Mouse (Mus musculus): ENCODE data around the gene Akr1d1. TPM values are rescaled to one million over a fixed set of nuclear protein-coding genes. Genes with fewer than 3 reads are reported as not detected.
A peak's percentile ranks its signal among the peaks of the same experiment; 100 is the strongest.

The Akr1d1 gene
- polyA plus RNA-seq (2014; fragmentation: Nextera tagmentation; extraction: Ambion mirVana) = not detected in 2 replicates

DNA sequence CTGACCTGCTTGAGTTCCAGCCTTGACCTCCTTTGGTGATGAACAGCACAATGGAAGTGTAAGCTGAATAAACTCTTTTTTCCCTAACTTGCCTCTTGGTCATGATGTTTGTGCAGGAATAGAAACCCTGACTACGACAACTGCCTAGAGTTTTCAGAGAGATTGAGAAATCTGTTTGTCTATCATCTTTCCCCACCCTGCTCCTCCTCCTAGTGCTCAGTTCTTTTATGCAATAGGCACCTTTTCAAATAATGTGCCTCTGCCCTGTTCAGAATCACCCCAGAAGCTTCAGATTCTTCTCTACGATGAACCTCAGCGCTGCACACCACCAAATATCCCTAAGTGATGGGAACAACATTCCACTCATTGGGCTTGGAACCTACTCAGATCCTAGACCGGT is at the start of gene Akr1d1:
TSS of gene Akr1d1 (plus strand) at position 234 of the 400 bp plus-strand sequence.
- Histone ChIP-seq H3K36me3 (ENCODE audit: control insufficient read depth, insufficient read depth, low read length) (no peaks in the 10 kb centered on the region), H3K4me3 (ENCODE audit: low read depth, low read length) (no peak within 1 kb of the TSS), H3K9me3 (replicated peaks; ENCODE audit: control insufficient read depth, low read length) (no peaks in the 10 kb centered on the region), H3K9ac (ENCODE audit: low read length) (no peak within 1 kb of the TSS), H3K4me2 (ENCODE audit: low read length) (no peak within 1 kb of the TSS), H3K4me1 (ENCODE audit: control insufficient read depth, insufficient read depth, low read length) (no peaks in the 10 kb centered on the region), H3K27me3 (replicated peaks; ENCODE audit: control insufficient read depth, insufficient read depth, low read length) (no peaks in the 10 kb centered on the region), H3K27ac (ENCODE audit: low read depth, low read length) (no peak within 1 kb of the TSS)
- WGBS = 96% methylated on average over 4 of the region's 4 CpGs
- no peak for DNase-seq (ENCODE audit: low spot score)
- ATAC-seq = no peak

GRCm38 (mm10) chr6:37481147-37481546 is 48.8 kb upstream of the Akr1d1 start:
- Histone ChIP-seq H3K9ac (ENCODE audit: low read length) (no peak overlapping the region), H3K4me1 (ENCODE audit: control insufficient read depth, insufficient read depth, low read length) (no peaks in the 10 kb centered on the region), H3K4me2 (ENCODE audit: low read length) (no peak overlapping the region), H3K9me3 (replicated peaks; ENCODE audit: control insufficient read depth, low read length) (no peaks in the 10 kb centered on the region), H3K4me3 (ENCODE audit: low read depth, low read length) (no peak overlapping the region), H3K36me3 (ENCODE audit: control insufficient read depth, insufficient read depth, low read length) (no peaks in the 10 kb centered on the region), H3K27ac (ENCODE audit: low read depth, low read length) (no peak overlapping the region), H3K27me3 (replicated peaks; ENCODE audit: control insufficient read depth, insufficient read depth, low read length) (no peaks in the 10 kb centered on the region)
- WGBS = 91% methylated on average over 3 of the region's 3 CpGs
- ATAC-seq (no peak), DNase-seq (ENCODE audit: low spot score) (no peak)

DNA sequence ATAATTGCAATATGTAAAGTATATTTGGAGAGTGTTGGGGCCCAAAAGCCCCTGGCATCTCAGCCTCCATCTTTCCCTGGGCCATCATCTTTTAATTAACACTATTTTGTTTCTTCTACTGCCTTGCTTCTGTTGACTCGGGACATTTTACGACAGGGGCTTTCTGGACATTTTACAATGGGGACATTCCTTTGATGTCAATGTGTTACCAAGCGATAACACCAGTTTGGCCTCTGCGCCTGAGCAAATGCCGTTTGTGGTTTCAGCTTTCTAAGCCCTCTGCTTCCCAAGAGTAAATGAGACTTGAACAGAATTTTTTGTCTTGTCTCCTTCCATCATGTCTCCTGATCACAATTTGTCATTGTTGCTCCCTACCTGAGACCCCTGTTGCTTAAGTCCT is 46.7 kb upstream of the Akr1d1 start:
- WGBS = 68% methylated on average over 5 of the region's 5 CpGs
- H3K36me3 ChIP-seq (ENCODE audit: control insufficient read depth, insufficient read depth, low read length) = no peaks in the 10 kb centered on the region
- H3K9me3 ChIP-seq (replicated peaks; ENCODE audit: control insufficient read depth, low read length) = no peaks in the 10 kb centered on the region
- H3K27ac ChIP-seq (ENCODE audit: low read depth, low read length) = no peak overlapping the region
- H3K4me3 ChIP-seq (ENCODE audit: low read depth, low read length) = no peak overlapping the region
- DNase-seq (ENCODE audit: low spot score) (no peak), ATAC-seq (no peak)
- no peaks in the 10 kb centered on the region for H3K27me3 ChIP-seq (replicated peaks; ENCODE audit: control insufficient read depth, insufficient read depth, low read length)
- H3K4me1 ChIP-seq (ENCODE audit: control insufficient read depth, insufficient read depth, low read length) = no peaks in the 10 kb centered on the region
- no peak overlapping the region for H3K9ac ChIP-seq (ENCODE audit: low read length)
- no peak overlapping the region for H3K4me2 ChIP-seq (ENCODE audit: low read length)

DNA sequence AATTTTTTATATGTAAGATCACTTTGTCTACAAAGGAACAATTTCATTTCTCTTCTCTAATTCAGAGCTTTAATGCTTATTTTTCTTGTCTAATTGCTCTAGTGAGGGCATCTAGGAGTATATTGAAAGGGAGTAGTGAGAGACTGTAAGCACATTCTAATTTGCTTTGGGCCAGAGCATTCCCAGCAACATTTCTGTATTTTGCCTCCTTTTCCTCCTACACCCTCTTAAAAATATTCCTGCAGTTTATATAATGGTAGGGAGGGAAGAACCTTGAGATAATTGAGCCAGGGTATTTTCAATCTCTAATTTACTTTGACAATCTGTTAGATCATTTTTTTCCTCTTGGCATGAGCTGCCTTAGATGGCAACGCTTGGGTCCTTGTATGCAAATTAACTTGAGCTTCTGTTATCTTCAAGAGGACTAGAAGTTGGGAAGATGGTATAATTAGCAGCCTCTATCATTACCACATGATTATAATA is 45.3 kb upstream of the Akr1d1 start:
- Histone ChIP-seq H3K4me3 (ENCODE audit: low read depth, low read length) (no peak overlapping the region), H3K4me2 (ENCODE audit: low read length) (no peak overlapping the region), H3K9ac (ENCODE audit: low read length) (no peak overlapping the region), H3K27me3 (replicated peaks; ENCODE audit: control insufficient read depth, insufficient read depth, low read length) (no peaks in the 10 kb centered on the region), H3K4me1 (ENCODE audit: control insufficient read depth, insufficient read depth, low read length) (no peaks in the 10 kb centered on the region), H3K27ac (ENCODE audit: low read depth, low read length) (no peak overlapping the region), H3K9me3 (replicated peaks; ENCODE audit: control insufficient read depth, low read length) (no peaks in the 10 kb centered on the region), H3K36me3 (ENCODE audit: control insufficient read depth, insufficient read depth, low read length) (no peaks in the 10 kb centered on the region)
- 50% methylated on average over 1 of the region's 1 CpGs for WGBS
- DNase-seq (ENCODE audit: low spot score) (peak; percentile 9), ATAC-seq (no peak)

DNA sequence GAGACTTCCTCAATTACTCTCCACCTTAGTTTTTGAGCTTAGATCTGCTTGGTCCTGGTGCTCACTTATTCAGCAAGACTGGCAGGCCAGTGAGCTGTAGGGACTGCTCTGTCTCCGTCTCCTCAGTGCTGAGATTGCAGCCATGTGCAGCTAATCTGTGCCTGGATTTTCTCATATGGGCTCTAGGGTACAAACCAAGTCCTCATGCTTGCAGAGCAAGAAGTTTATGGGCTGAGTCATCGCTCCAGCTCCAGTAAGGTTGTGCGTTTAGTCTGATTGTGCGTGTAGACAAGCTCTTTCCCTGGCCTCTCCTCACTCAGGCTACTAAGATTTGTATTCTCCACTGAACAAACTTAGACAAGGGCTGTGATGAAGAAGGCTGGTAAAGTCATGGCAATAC is 43.5 kb upstream of the Akr1d1 start:
- DNase-seq (ENCODE audit: low spot score) (no peak), ATAC-seq (no peak)
- H3K27me3 ChIP-seq (replicated peaks; ENCODE audit: control insufficient read depth, insufficient read depth, low read length) = no peaks in the 10 kb centered on the region
- no peaks in the 10 kb centered on the region for H3K9me3 ChIP-seq (replicated peaks; ENCODE audit: control insufficient read depth, low read length)
- no peaks in the 10 kb centered on the region for H3K36me3 ChIP-seq (ENCODE audit: control insufficient read depth, insufficient read depth, low read length)
- H3K4me2 ChIP-seq (ENCODE audit: low read length) = no peak overlapping the region
- no peak overlapping the region for H3K27ac ChIP-seq (ENCODE audit: low read depth, low read length)
- no peaks in the 10 kb centered on the region for H3K4me1 ChIP-seq (ENCODE audit: control insufficient read depth, insufficient read depth, low read length)
- no peak overlapping the region for H3K4me3 ChIP-seq (ENCODE audit: low read depth, low read length)
- 89% methylated on average over 4 of the region's 4 CpGs for WGBS
- no peak overlapping the region for H3K9ac ChIP-seq (ENCODE audit: low read length)

GRCm38 (mm10) chr6:37492241-37492640 is 37.7 kb upstream of the Akr1d1 start:
- H3K27ac ChIP-seq (ENCODE audit: low read depth, low read length) = no peak overlapping the region
- no peak overlapping the region for H3K4me3 ChIP-seq (ENCODE audit: low read depth, low read length)
- no peaks in the 10 kb centered on the region for H3K9me3 ChIP-seq (replicated peaks; ENCODE audit: control insufficient read depth, low read length)
- H3K36me3 ChIP-seq (ENCODE audit: control insufficient read depth, insufficient read depth, low read length) = no peaks in the 10 kb centered on the region
- H3K4me2 ChIP-seq (ENCODE audit: low read length) = no peak overlapping the region
- no peaks in the 10 kb centered on the region for H3K27me3 ChIP-seq (replicated peaks; ENCODE audit: control insufficient read depth, insufficient read depth, low read length)
- DNase-seq (ENCODE audit: low spot score) (no peak), ATAC-seq (no peak)
- 88% methylated on average over 3 of the region's 3 CpGs for WGBS
- no peaks in the 10 kb centered on the region for H3K4me1 ChIP-seq (ENCODE audit: control insufficient read depth, insufficient read depth, low read length)
- no peak overlapping the region for H3K9ac ChIP-seq (ENCODE audit: low read length)

DNA sequence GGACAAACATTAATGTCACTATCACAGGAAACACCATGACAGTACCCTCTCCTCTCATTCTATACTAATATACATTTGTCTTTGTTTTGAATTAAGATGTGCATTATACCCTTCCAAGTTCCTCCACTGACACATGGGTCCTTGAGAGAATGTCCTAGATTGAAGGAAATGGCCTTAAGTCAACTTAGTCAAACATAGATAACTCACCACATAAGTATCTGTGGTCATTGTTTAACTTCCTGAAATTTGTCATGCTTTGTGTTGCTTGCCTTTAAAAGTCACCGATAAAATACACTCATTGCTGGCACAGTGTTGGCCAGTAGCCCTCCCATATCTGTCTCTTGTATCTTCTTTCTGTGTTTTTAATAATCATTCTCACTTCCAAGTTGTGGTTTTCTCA is 35.0 kb upstream of the Akr1d1 start:
- Histone ChIP-seq H3K27me3 (replicated peaks; ENCODE audit: control insufficient read depth, insufficient read depth, low read length) (no peaks in the 10 kb centered on the region), H3K4me2 (ENCODE audit: low read length) (no peak overlapping the region), H3K4me3 (ENCODE audit: low read depth, low read length) (no peak overlapping the region), H3K4me1 (ENCODE audit: control insufficient read depth, insufficient read depth, low read length) (no peaks in the 10 kb centered on the region), H3K27ac (ENCODE audit: low read depth, low read length) (no peak overlapping the region), H3K9ac (ENCODE audit: low read length) (no peak overlapping the region), H3K36me3 (ENCODE audit: control insufficient read depth, insufficient read depth, low read length) (no peaks in the 10 kb centered on the region), H3K9me3 (replicated peaks; ENCODE audit: control insufficient read depth, low read length) (no peaks in the 10 kb centered on the region; the same call in 1 of the 2 replicates)
- no peak for DNase-seq (ENCODE audit: low spot score)
- 97% methylated on average over 1 of the region's 1 CpGs for WGBS
- no peak for ATAC-seq

GRCm38 (mm10) chr6:37496866-37497265 is 33.1 kb upstream of the Akr1d1 start:
- 94% methylated on average over 1 of the region's 1 CpGs for WGBS
- no peak overlapping the region for H3K9ac ChIP-seq (ENCODE audit: low read length)
- no peak overlapping the region for H3K27ac ChIP-seq (ENCODE audit: low read depth, low read length)
- no peaks in the 10 kb centered on the region for H3K27me3 ChIP-seq (replicated peaks; ENCODE audit: control insufficient read depth, insufficient read depth, low read length)
- H3K4me2 ChIP-seq (ENCODE audit: low read length) = no peak overlapping the region
- H3K36me3 ChIP-seq (ENCODE audit: control insufficient read depth, insufficient read depth, low read length) = no peaks in the 10 kb centered on the region
- DNase-seq (ENCODE audit: low spot score) (no peak), ATAC-seq (no peak)
- no peak overlapping the region for H3K4me3 ChIP-seq (ENCODE audit: low read depth, low read length)
- no peaks in the 10 kb centered on the region for H3K4me1 ChIP-seq (ENCODE audit: control insufficient read depth, insufficient read depth, low read length)
- H3K9me3 ChIP-seq (replicated peaks; ENCODE audit: control insufficient read depth, low read length) = no peaks in the 10 kb centered on the region; the same call in 1 of the 2 replicates

- H3K27me3 ChIP-seq (replicated peaks; ENCODE audit: control insufficient read depth, insufficient read depth, low read length) = no peaks in the 10 kb centered on the region
- no peaks in the 10 kb centered on the region for H3K9me3 ChIP-seq (replicated peaks; ENCODE audit: control insufficient read depth, low read length)
- H3K4me2 ChIP-seq (ENCODE audit: low read length) = no peak overlapping the region
- no peaks in the 10 kb centered on the region for H3K4me1 ChIP-seq (ENCODE audit: control insufficient read depth, insufficient read depth, low read length)
- H3K4me3 ChIP-seq (ENCODE audit: low read depth, low read length) = no peak overlapping the region
- H3K9ac ChIP-seq (ENCODE audit: low read length) = no peak overlapping the region
- no peak for DNase-seq (ENCODE audit: low spot score)
- 79% methylated on average over 2 of the region's 2 CpGs for WGBS
- no peaks in the 10 kb centered on the region for H3K36me3 ChIP-seq (ENCODE audit: control insufficient read depth, insufficient read depth, low read length)
- H3K27ac ChIP-seq (ENCODE audit: low read depth, low read length) = no peak overlapping the region
- ATAC-seq = no peak
These were observed 24.4 kb upstream of the Akr1d1 start for GRCm38 (mm10) chr6:37505588-37505987.
